Mouse (Mus musculus) C2C12 (cell line): ENCODE results near the gene Slc17a6. TPM values are rescaled to one million over a fixed set of nuclear protein-coding genes. Genes with fewer than 3 reads are reported as not detected.

Experiments
- H3K27me3 ChIP-seq: one replicate; pipeline ENCODE4 v1.6.1; 2011; ENCODE audit not compliant: control insufficient read depth, insufficient read depth, insufficient read length
- H3K36me3 ChIP-seq: one replicate; pipeline ENCODE4 v1.6.1; 2011; ENCODE audit not compliant: control insufficient read depth, insufficient read depth
- H3K4me3 ChIP-seq: one replicate; pipeline ENCODE4 v1.5.1; 2011; ENCODE audit warnings: mild to moderate bottlenecking, control low read depth; ENCODE audit not compliant: poor library complexity, insufficient read depth, severe bottlenecking
- H3K79me2 ChIP-seq: one replicate; pipeline ENCODE4 v1.6.1; 2011; ENCODE audit not compliant: control insufficient read depth, insufficient read depth
- H3K79me3 ChIP-seq: one replicate; pipeline ENCODE4 v1.6.1; 2011; ENCODE audit warnings: low read depth, control low read depth
- H3ac ChIP-seq: one replicate; pipeline ENCODE3; 2011; ENCODE audit warnings: low read depth; ENCODE audit not compliant: control insufficient read depth, insufficient read length
- CEBPB ChIP-seq: IDR thresholded peaks from one replicate; pipeline ENCODE4 v1.6.1; 2011; ENCODE audit warnings: low read depth, mild to moderate bottlenecking, control low read depth, moderate library complexity
- CTCF ChIP-seq: IDR thresholded peaks from one replicate; pipeline ENCODE4 v1.5.1; 2011; ENCODE audit not compliant: control insufficient read depth, insufficient read depth, insufficient read length
- FOSL1 ChIP-seq: IDR thresholded peaks from one replicate; pipeline ENCODE4 v1.8.0; 2011; ENCODE audit warnings: mild to moderate bottlenecking, low read length; ENCODE audit not compliant: poor library complexity, insufficient read depth, severe bottlenecking
- MAX ChIP-seq: IDR thresholded peaks from one replicate; pipeline ENCODE4 v1.6.1; 2011; ENCODE audit warnings: mild to moderate bottlenecking, control low read depth
- MYOD1 ChIP-seq: IDR thresholded peaks from one replicate; pipeline ENCODE4 v1.6.1; 2011; ENCODE audit warnings: low read depth; ENCODE audit not compliant: control insufficient read depth, insufficient read length
- MYOG ChIP-seq: IDR thresholded peaks from one replicate; pipeline ENCODE4 v1.6.1; 2011; ENCODE audit not compliant: control insufficient read depth, insufficient read length; ENCODE audit errors: extremely low read depth
- USF1 ChIP-seq: IDR thresholded peaks from one replicate; pipeline ENCODE4 v1.6.1; 2011; ENCODE audit warnings: low read depth, mild to moderate bottlenecking, control low read depth, moderate library complexity
- polyA plus RNA-seq: library from polyadenylated mRNA; unstranded; fragments of >200 nt; fragmentation: generic; extraction: Trizol; gene quantifications from one replicate; pipeline ENCODE4 v1.2.1, GENCODE M21; 2012; ENCODE audit warnings: missing spikeins

Gene Slc17a6
- polyA plus RNA-seq, 1 experiment: 0.05 TPM

DNA sequence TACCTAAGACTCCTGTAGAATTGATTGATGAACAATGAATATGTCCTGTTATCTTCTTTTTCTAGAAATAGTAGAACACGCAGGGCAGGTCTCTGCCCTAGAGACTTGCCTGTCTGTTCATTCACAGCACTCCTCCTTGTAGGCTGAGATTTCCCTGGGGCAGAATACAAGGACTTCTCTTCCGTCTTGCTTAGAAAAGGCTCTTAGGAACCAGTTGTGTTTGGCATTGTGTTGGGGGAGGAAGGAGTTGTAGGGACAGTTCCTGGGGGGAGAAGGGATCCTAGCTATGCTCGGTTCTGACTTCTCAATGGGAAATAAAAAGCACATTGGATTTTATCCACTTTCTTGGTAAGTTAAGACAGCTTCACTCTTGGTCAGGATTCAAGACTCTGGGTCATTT is 7.4 kb downstream of the Slc17a6 start:
- TF ChIP-seq USF1 (no peak), MYOG (no peak), CTCF (no peak), FOSL1 (no peak), CEBPB (no peak), MYOD1 (no peak), MAX (no peak)
- Histone ChIP-seq H3K36me3 (no peaks in the 10 kb centered on the region), H3ac (no peak overlapping the region), H3K4me3 (no peak overlapping the region), H3K79me3 (no peaks in the 10 kb centered on the region), H3K27me3 (no peaks in the 10 kb centered on the region), H3K79me2 (no peaks in the 10 kb centered on the region)

GRCm38 (mm10) chr7:51631171-51631570 is 9.4 kb downstream of the Slc17a6 start:
- no peaks in the 10 kb centered on the region for H3K36me3 ChIP-seq
- no peak overlapping the region for H3ac ChIP-seq
- H3K27me3 ChIP-seq: no peaks in the 10 kb centered on the region
- H3K4me3 ChIP-seq: no peak overlapping the region
- no peaks in the 10 kb centered on the region for H3K79me2 ChIP-seq
- TF ChIP-seq MAX: no peak
- TF ChIP-seq CTCF: no peak
- TF ChIP-seq MYOG: no peak
- no peak for TF ChIP-seq FOSL1
- TF ChIP-seq USF1: no peak
- TF ChIP-seq CEBPB: no peak
- no peak for TF ChIP-seq MYOD1
- H3K79me3 ChIP-seq: no peaks in the 10 kb centered on the region

DNA sequence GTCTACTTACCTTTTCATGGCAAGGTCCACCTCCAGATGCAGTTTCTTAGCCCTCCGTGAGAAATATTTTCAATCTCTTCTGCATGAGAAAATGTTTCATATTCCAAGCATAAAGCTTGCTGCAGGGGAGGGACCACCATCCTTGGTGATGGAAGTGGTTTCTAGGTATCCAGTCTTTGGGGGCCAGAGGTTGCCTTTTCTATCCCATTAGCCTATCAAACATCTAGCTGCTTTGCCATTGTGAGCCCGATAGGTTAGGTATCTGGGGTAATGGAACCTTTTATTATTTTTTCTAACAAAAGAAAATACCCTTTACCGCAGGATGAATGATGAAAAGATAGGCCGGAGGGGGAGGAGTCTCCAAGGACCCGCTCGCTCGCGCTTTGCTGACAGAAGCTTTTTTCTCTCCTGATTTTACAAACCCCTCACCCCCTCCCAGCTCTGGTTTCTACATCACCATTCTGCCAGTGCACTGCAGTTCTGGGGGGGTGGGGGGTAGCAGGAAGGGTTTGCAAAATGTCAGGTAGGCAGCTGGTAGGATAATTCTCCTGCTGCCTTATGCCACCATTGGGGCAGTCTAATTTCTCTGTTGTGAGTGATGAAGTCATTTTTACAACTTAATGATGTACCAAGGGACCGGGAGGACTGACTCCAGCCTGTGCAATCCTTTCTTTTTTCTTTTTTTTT is 10.9 kb downstream of the Slc17a6 start:
- TF ChIP-seq MYOG: no peak
- no peak for TF ChIP-seq CTCF
- TF ChIP-seq USF1: no peak
- TF ChIP-seq MAX: no peak
- no peak for TF ChIP-seq FOSL1
- no peak for TF ChIP-seq CEBPB
- no peak for TF ChIP-seq MYOD1
- no peaks in the 10 kb centered on the region for H3K79me2 ChIP-seq
- H3ac ChIP-seq: no peak overlapping the region
- H3K36me3 ChIP-seq: no peaks in the 10 kb centered on the region
- no peaks in the 10 kb centered on the region for H3K27me3 ChIP-seq
- H3K4me3 ChIP-seq: no peak overlapping the region
- H3K79me3 ChIP-seq: no peaks in the 10 kb centered on the region

DNA sequence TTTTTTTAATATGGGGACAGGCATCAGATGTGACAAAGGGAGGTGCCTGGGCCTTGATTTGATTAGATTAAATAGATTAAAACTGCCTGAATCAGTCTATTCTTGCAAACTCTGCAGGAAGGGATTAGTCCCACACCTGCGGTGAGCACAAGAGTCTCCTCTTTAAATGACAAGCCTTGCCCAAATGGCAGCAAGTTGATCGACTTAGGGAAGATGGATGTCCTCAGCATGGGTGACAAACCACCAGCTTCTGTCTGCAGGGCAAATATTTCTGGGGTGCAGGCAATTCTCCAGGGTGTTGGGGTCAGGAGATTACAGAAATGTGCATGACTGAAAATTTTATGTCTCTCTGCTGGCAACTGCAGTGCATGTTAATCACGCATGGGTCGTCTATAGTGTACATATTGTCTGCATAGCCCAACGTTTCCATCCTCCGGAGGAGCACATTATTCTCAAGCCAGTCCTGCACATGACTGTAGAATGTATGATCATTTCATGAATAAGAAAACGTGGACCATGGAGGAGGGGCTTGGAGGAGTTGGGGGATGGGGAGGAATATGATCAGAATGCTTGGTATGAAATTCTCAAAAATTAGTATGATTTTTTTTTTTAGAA is 11.5 kb downstream of the Slc17a6 start:
- Histone ChIP-seq H3ac (no peak overlapping the region), H3K27me3 (no peaks in the 10 kb centered on the region), H3K36me3 (no peaks in the 10 kb centered on the region), H3K4me3 (no peak overlapping the region), H3K79me3 (no peaks in the 10 kb centered on the region), H3K79me2 (no peaks in the 10 kb centered on the region)
- TF ChIP-seq CEBPB (no peak), MAX (no peak), MYOD1 (no peak), FOSL1 (no peak), USF1 (no peak), MYOG (no peak), CTCF (no peak)

DNA sequence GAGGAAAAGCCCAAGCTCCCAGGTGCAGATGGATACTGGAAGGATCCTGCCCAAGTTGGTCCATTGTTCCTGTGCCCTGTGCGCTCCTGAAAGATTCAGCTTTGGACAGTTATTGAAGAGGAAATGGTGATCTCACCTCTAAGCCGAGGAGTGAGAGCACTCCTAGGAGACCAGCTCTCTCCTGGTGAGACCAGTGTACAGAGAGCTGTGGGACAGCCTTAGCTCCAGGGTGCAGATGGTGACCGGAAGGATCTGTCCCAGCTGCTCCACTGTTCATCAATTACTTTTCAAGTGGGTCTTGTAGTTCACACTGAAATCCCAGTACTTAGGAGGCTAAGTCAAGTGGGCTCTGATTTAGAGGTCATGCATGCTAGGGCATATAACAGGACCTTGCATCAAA is 35.3 kb downstream of the Slc17a6 start:
- TF ChIP-seq USF1 (no peak), CEBPB (no peak), CTCF (no peak), MYOG (no peak), MAX (no peak), FOSL1 (no peak), MYOD1 (no peak)
- Histone ChIP-seq H3K4me3 (no peak overlapping the region), H3K27me3 (no peaks in the 10 kb centered on the region), H3K79me3 (no peaks in the 10 kb centered on the region), H3K36me3 (no peaks in the 10 kb centered on the region), H3K79me2 (no peaks in the 10 kb centered on the region), H3ac (no peak overlapping the region)
